Mouse (Mus musculus) inflammation-experienced regulatory T-cells, adult 16 weeks (primary cell): ENCODE measurements around the gene Gm21731. TPM values are rescaled to one million over a fixed set of nuclear protein-coding genes. Genes with fewer than 3 reads are reported as not detected.

ENCODE experiments used
- polyA plus RNA-seq: library from polyadenylated mRNA; unstranded; fragments of 100-300 nt; shearing (Covaris generic); gene quantifications from one replicate; pipeline ENCODE4 v1.2.1, GENCODE M21; 2017

Gm21731 gene
- polyA plus RNA-seq = not detected

DNA sequence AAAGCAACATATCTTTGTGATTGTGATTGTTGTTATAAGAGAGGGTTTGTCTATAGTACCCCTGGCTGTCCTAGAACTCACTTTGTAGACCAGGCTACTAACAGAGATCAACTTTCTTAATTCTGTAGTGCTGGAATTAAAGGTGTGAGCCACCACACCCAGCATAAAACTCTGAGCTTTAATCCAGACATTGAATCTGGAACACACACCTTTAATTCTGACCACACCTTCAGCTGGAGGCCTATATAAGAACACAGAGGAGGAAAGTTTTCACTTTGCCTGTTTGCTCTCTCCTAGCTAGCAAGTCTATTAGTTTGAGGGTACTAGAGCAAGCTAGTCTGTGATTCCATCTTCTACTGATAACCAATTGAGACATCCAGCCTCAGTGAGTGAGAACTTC is at the start of gene Gm21731:
TSS of gene Gm21731 (plus strand) at position 301 of the 400 bp plus-strand sequence.

DNA sequence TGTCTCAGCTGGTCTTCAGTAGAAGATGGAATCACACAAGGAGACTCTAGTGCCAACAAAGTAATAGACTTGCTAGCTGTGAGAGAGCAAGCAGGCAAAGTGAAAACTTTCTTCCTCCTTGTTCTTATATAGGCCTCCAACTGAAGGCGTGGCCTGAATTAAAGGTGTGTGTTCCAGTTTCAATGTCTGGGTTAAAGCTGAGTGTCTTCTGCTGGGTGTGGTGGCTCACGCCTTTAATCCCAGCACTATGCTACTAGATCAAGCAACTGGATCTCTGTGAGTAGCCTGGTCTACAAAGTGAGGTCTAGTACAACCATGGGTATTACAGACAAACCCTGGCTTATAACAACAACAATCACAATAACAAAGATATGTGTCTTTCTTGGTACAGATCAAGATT is 23.1 kb upstream of the Gm21731 start, which contains the start of gene Gm21762:
TSS of gene Gm21762 (minus strand) at position 101 of the 400 bp plus-strand sequence.

DNA sequence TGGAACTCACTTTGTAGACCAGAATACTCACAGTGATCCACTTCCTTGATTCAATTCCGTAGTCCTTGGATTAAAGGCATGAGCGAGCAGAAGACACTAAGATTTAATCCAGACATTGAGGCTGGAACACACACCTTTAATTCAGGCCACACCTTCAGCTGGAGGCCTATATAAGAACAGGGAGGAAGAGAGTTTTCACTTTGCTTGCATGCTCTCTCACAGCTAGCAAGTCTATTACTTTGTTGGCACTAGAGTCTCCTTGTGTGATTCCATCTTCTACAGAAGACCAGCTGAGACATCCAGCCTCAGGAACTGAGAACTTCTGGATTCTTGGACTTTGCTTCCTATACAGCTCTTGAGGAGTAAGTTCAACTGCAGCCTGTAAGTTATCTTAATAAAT is 24.0 kb downstream of the Gm21731 start, which contains the start of gene AF067061:
TSS of gene AF067061 (plus strand) at position 245 of the 400 bp plus-strand sequence.

Other genes with a start within 250 kb of the Gm21731 start
- not detected for gene Gm36079, start 212.1 kb upstream of the Gm21731 start, polyA plus RNA-seq
- not detected for gene Gm21188, start 186.9 kb upstream of the Gm21731 start, polyA plus RNA-seq
- not detected for gene Gm20767, start 98.9 kb upstream of the Gm21731 start, polyA plus RNA-seq
- not detected for gene Gm21818, start 66.7 kb upstream of the Gm21731 start, polyA plus RNA-seq
- gene Gm21762, start 23.2 kb upstream of the Gm21731 start, polyA plus RNA-seq = not detected
- not detected for gene AF067061, start 24.0 kb downstream of the Gm21731 start, polyA plus RNA-seq
- gene BC147527, start 61.3 kb downstream of the Gm21731 start, polyA plus RNA-seq = 88.4 TPM
- gene Tcstv3, start 77.8 kb downstream of the Gm21731 start, polyA plus RNA-seq = not detected